Mouse (Mus musculus): Measurements from ENCODE around the gene 4930426L09Rik. TPM values are rescaled to one million over a fixed set of nuclear protein-coding genes. Genes with fewer than 3 reads are reported as not detected.

The 4930426L09Rik gene
- 0.72 TPM in 1 of 2 replicates, not detected in the other for total RNA-seq (2015; ENCODE audit: low replicate concordance)
- total RNA-seq (2017; ENCODE audit: low replicate concordance), result 1.5 and 1.6 TPM in 2 replicates

- peak; percentile 86 for ATAC-seq (replicated peaks; ENCODE audit: low FRiP score, poor library complexity, severe bottlenecking)
Measured at GRCm38 (mm10) chr2:18998054-18998478, at the start of gene 4930426L09Rik, which contains the start of gene Pip4k2a. TSS of gene 4930426L09Rik (plus strand) at chr2:18998343. TSS of gene Pip4k2a (minus strand) at chr2:18998126.

- no peak for ATAC-seq (replicated peaks; ENCODE audit: low FRiP score, poor library complexity, severe bottlenecking)
Measured at GRCm38 (mm10) chr2:18948741-18949140, 49.4 kb upstream of the 4930426L09Rik start.

DNA sequence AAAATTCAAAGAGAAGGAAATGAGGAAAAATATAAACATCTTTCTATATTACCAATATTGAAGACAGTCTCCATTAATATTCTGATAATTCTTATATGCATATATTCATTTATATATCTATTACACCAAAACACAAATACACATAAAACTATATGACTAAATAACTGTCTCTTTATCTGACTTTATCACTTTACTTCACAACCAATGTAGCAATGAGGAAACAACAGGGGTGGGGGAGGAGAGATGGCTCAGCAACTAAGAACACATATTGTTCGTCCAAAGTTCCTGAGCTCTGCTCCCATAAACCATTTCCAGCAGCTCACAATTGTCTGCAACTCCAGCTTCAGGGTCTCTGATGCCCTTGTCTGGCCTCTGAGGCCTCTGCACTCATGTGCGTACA lies 47.4 kb upstream of the 4930426L09Rik start:
- ATAC-seq (replicated peaks; ENCODE audit: low FRiP score, poor library complexity, severe bottlenecking), result no peak

- no peak for ATAC-seq (replicated peaks; ENCODE audit: low FRiP score, poor library complexity, severe bottlenecking)
Measured at GRCm38 (mm10) chr2:18952102-18952673, 46.0 kb upstream of the 4930426L09Rik start.

DNA sequence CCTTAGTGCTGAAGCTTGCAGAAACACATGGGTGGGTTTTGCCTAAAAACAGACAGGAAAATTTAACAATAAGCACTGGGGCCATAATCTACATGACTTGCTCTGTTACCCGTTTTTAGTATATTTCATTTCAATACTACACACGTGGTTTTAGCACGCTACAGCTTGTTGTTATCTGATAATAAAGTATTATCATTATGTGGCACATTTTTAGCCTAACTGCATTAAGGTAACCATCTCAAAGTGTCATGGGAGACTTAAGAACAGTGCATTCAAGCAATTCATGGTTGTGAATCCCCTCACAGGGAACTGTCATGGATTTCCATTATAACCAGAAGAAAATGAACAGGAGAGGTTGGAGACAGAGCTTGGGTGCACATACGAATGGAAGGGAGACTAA lies 43.7 kb upstream of the 4930426L09Rik start:
- ATAC-seq (replicated peaks; ENCODE audit: low FRiP score, poor library complexity, severe bottlenecking), result peak; percentile 58

GRCm38 (mm10) chr2:18955022-18955421 lies 43.1 kb upstream of the 4930426L09Rik start:
- ATAC-seq (replicated peaks; ENCODE audit: low FRiP score, poor library complexity, severe bottlenecking), result 0 out of 2 replicates have a peak, but pooled peaks have one; percentile 44

DNA sequence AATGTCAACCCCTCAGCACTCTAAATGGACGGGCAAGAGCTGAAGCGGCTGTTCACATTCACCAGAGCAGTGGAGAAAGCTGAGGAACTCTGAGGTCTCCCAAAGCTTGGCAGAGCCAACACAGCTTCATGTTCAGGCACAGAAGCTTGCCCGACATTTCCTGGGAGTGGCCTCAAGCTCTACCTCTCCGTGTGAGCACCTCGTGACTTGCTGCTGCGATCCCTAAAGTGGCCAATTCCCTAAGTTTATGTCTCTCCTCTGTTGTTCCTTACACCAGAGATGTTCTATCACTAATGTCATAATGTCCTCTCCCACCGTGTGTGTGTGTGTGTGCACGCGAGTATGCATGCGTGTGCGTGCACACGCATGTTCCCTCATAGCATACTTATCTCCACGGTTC lies 42.5 kb upstream of the 4930426L09Rik start:
- ATAC-seq (replicated peaks; ENCODE audit: low FRiP score, poor library complexity, severe bottlenecking), result peak; percentile 50; the same call in 1 of the 2 replicates

GRCm38 (mm10) chr2:18956424-18956823 lies 41.7 kb upstream of the 4930426L09Rik start:
- ATAC-seq (replicated peaks; ENCODE audit: low FRiP score, poor library complexity, severe bottlenecking), result no peak

GRCm38 (mm10) chr2:18956945-18957344 lies 41.2 kb upstream of the 4930426L09Rik start:
- no peak for ATAC-seq (replicated peaks; ENCODE audit: low FRiP score, poor library complexity, severe bottlenecking)

DNA sequence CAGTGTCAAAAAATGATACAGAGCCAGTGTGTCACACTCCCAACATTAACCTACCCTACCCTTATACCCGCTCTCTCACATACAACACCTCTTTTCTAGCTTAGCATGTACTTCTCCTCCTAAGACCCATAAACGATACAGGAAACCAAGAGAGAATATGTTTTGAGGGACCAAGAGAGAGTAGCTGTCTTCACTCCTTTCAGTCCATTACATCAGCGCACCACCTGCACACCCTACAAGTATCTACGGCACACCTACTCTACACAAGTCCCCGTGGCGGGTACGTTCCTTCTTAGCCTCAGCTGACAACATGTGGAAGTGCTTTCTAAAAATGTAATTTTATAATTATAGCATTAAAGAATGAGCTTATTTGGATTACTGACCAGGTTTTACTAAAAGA lies 40.7 kb upstream of the 4930426L09Rik start:
- no peak for ATAC-seq (replicated peaks; ENCODE audit: low FRiP score, poor library complexity, severe bottlenecking)

DNA sequence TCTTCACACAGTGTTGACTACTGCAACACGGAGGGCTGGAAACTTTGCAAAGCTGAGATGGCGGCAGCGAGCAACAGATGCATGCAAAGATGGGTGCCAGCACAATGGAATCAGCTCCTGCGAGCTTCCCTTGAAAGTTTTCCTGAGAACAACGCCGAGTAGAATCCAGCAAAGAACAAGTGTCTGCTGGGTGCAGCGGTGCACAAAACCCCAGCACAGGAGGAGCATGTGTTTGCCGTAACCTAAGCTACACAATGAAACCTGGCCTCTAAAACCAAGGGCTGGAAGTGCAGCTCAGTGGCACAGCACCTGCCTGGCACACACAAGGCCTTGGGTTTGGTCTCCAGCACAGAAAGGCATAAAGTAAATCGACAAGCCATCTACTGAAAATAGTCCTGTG lies 40.1 kb upstream of the 4930426L09Rik start:
- ATAC-seq (replicated peaks; ENCODE audit: low FRiP score, poor library complexity, severe bottlenecking), result no peak

- ATAC-seq (replicated peaks; ENCODE audit: low FRiP score, poor library complexity, severe bottlenecking), result no peak
Measured at GRCm38 (mm10) chr2:18958501-18958900, 39.6 kb upstream of the 4930426L09Rik start.

DNA sequence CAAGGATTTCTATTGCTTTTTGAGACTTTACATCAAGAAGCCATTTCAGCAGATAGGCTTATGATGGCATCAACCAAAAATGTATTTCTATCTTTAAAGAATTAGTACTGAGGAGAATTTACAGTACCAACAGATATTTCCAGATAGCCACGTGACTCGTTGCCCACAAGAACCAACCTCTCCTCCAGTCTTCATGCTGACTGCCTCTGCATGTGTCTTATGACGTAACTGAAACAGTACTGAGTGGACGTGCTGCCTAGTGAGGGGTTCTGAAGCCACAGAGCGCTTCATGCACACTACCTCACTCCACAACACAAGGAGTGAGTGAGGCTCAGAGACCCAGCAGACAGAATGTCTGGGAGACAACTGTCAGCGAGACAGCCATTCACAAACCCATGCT lies 39.1 kb upstream of the 4930426L09Rik start:
- ATAC-seq (replicated peaks; ENCODE audit: low FRiP score, poor library complexity, severe bottlenecking), result no peak

GRCm38 (mm10) chr2:18959558-18959957 lies 38.6 kb upstream of the 4930426L09Rik start:
- no peak for ATAC-seq (replicated peaks; ENCODE audit: low FRiP score, poor library complexity, severe bottlenecking)

DNA sequence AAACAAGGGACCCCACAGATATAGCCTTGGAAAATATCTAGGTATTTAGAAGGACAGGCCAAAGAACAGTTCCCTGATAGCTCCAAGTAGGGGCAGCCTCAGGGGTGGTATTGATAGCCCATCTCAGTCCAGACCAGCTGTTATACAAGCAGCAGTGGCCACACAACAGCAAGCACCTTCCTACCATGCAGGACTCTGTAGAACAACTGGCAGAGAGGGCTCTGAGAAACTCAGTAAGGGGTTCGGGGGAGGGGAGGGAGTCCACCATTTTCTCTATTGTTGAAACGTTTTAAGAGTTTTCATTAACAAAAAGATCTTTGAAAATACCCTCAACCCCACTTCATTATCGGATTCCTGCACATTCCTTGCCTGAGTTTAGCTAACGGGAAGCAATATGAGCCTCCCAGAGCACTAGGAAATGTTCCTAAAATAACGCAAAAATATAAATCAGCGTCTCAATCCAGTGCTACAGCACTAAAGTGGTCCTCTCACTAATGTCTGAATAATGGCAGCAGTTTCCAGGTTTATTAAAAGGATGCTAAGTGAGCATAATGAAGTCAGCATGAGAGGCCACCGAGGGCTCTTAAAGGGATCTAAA lies 37.7 kb upstream of the 4930426L09Rik start:
- ATAC-seq (replicated peaks; ENCODE audit: low FRiP score, poor library complexity, severe bottlenecking), result no peak

GRCm38 (mm10) chr2:18962502-18962901 lies 35.6 kb upstream of the 4930426L09Rik start:
- ATAC-seq (replicated peaks; ENCODE audit: low FRiP score, poor library complexity, severe bottlenecking), result no peak

DNA sequence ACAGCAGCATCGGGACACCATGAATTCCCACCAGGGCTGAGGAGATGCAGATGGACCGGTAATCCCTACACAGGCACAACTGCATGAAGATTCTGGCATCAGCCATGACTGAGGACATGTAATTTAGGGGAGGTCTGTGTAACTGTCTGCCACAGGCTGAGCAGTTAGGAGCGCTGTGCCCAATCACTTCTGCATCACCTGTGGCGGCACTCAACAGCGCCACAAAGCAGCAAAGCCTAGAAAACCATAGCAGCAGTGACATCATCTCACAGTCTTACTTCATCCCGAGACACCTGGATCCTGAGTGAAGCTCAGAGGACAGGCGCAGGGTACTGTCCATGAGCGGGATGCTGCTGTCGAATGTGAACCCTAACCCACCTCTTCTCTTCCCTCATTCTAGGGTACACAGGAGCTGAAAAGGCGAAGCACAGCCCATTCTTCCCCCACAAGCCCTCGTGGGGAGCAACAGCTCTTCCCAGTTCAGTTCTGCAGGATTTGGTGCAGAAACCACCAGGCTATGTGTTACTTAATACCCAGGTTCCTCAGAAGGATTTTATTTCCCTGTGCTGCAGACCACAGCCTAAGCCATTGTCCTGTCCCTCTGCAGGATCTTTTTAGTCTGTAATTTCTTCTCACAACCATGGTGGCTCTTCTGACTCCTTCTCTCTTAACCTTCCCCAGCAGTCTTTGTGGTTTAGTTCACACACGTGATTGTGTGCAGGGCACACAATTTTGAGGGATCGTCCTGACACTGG lies 34.7 kb upstream of the 4930426L09Rik start:
- no peak for ATAC-seq (replicated peaks; ENCODE audit: low FRiP score, poor library complexity, severe bottlenecking)

DNA sequence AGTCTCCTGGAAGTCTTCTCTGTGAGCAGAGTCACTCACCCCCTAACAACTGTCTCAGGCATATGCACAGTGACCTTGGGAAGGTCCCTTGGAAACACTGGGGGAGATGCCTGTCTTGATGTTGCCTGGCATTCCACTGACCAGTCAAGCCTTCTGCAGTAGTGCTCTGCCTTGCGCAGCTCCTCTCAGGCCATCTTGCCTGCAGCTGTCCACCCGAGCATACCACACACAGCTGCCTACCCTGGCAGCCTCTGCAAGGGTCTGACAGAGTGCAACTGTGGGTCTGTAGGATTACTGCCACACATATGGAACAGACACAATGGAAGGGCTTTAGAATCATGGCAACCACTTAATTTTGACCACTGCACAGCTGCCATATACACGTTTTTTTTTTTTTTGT lies 33.0 kb upstream of the 4930426L09Rik start:
- no peak for ATAC-seq (replicated peaks; ENCODE audit: low FRiP score, poor library complexity, severe bottlenecking)

DNA sequence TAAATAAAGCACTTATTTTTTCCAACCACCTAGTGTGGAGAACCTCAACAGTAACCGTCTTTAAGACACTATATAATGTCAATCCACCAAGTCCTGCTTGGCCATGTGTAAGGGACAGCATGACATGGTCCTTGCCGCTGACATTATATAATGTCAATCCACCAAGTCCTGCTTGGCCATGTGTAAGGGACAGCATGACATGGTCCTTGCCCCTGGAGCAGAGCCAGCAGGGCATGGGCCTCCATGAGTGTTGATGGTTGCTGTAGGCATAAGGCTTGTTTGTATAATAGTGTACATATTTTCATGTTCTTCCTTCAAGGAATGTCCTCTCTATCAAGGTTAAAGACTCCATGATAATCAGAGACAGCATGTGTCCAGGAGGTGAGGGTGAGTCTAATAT lies 32.2 kb upstream of the 4930426L09Rik start:
- no peak for ATAC-seq (replicated peaks; ENCODE audit: low FRiP score, poor library complexity, severe bottlenecking)

DNA sequence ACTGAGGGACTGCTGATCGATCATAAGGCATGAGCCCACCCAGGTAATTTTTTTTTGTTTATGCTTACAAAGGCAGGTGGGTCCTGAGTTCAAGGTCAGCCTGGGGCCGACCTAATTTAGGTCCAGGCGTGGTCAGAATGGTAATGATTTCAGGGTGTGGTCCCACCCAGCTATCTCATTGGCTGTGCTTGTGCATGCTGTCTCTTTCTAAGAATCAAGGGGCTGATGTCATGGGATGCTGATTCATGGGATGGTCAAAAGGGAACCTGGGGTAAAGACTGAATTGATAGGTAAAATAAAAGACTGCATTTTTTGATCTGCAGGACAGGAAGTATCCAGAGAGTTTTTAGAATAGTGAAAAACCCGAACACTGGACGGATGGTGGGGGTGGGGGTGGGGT lies 31.6 kb upstream of the 4930426L09Rik start:
- ATAC-seq (replicated peaks; ENCODE audit: low FRiP score, poor library complexity, severe bottlenecking), result no peak

All from erythroid progenitor cell, adult 5-6 weeks (primary cell).